Mouse (Mus musculus) MEL (cell line): ENCODE data around the gene Sgk2. TPM values are rescaled to one million over a fixed set of nuclear protein-coding genes. Genes with fewer than 3 reads are reported as not detected.

ENCODE experiments used
- DNase-seq: peaks from one replicate; pipeline ENCODE4 v3.0.0; 2011; ENCODE audit warnings: low read depth, low spot score
- H3K27ac ChIP-seq: 2 replicates; pipeline ENCODE4 v1.5.1; 2012; ENCODE audit warnings: low read depth, mild to moderate bottlenecking, control low read depth, low read length, moderate library complexity; ENCODE audit not compliant: control insufficient read depth
- H3K27me3 ChIP-seq, 2 experiments: fragments of 150-350 bp in 1 of 2; sonication (generic) in 1 of 2; 2 replicates each; pipeline ENCODE4 v1.6.1; 2012; ENCODE audit warnings: low read length in 2 of 2, mild to moderate bottlenecking in 2 of 2, improper control_type of control experiment in 1 of 2, moderate library complexity in 1 of 2; ENCODE audit not compliant: insufficient read depth in 2 of 2, control insufficient read depth in 1 of 2
- H3K36me3 ChIP-seq, 2 experiments: 2 replicates each; pipeline ENCODE4 v1.6.1; 2012 to 2014; ENCODE audit warnings: low read length in 2 of 2, improper control_type of control experiment in 1 of 2, inconsistent platforms in 1 of 2, mild to moderate bottlenecking in 1 of 2; ENCODE audit not compliant: insufficient read depth in 2 of 2, control insufficient read depth in 1 of 2
- H3K4me1 ChIP-seq, 2 experiments: fragments of 150-350 bp in 1 of 2; sonication (generic) in 1 of 2; 2 replicates each; pipeline ENCODE4 v1.6.1; 2012; ENCODE audit warnings: low read length in 2 of 2, improper control_type of control experiment in 1 of 2, mild to moderate bottlenecking in 1 of 2; ENCODE audit not compliant: insufficient read depth in 2 of 2, control insufficient read depth in 1 of 2
- H3K4me3 ChIP-seq, 2 experiments: fragments of 150-350 bp in 1 of 2; sonication (generic) in 1 of 2; 2 replicates each; pipeline ENCODE4 v1.5.1; 2012; ENCODE audit warnings: low read depth in 2 of 2, low read length in 2 of 2, mild to moderate bottlenecking in 2 of 2, moderate library complexity in 2 of 2, control low read depth in 1 of 2, improper control_type of control experiment in 1 of 2; ENCODE audit not compliant: control insufficient read depth in 1 of 2, insufficient read depth in 1 of 2
- H3K79me2 ChIP-seq: 2 replicates; pipeline ENCODE4 v1.6.1; 2012; ENCODE audit warnings: mild to moderate bottlenecking, low read length, moderate library complexity; ENCODE audit not compliant: control insufficient read depth, poor library complexity, insufficient read depth
- H3K9ac ChIP-seq: 2 replicates; pipeline ENCODE4 v1.6.1; 2012; ENCODE audit warnings: low read depth, mild to moderate bottlenecking, control low read depth, low read length, moderate library complexity; ENCODE audit not compliant: control insufficient read depth, poor library complexity, severe bottlenecking
- H3K9me3 ChIP-seq: fragments of 150-350 bp; sonication (generic); replicated peaks from 2 replicates; pipeline ENCODE4 v1.6.1; 2012; ENCODE audit warnings: mild to moderate bottlenecking, low read length, improper control_type of control experiment, moderate library complexity; ENCODE audit not compliant: insufficient read depth
- BHLHE40 ChIP-seq: IDR thresholded peaks from 2 replicates; pipeline ENCODE4 v1.6.1; 2012; ENCODE audit warnings: low read depth, mild to moderate bottlenecking, inconsistent platforms, low read length, improper control_type of control experiment, borderline replicate concordance
- CHD1 ChIP-seq: IDR thresholded peaks from 2 replicates; pipeline ENCODE4 v1.6.1; 2012; ENCODE audit warnings: low read depth, mild to moderate bottlenecking, inconsistent platforms, low read length, improper control_type of control experiment
- CHD2 ChIP-seq: IDR thresholded peaks from 2 replicates; pipeline ENCODE4 v1.6.1; 2011; ENCODE audit warnings: low read length, improper control_type of control experiment
- CTCF ChIP-seq, 3 experiments: IDR thresholded peaks in 2 of 3; conservative IDR thresholded peaks in 1 of 3; 2 replicates each; pipeline ENCODE4 v1.5.1; 2011 to 2012; ENCODE audit warnings: low read length in 3 of 3, low read depth in 2 of 3, mild to moderate bottlenecking in 2 of 3, improper control_type of control experiment in 1 of 3, inconsistent platforms in 1 of 3, mixed read lengths in 1 of 3, moderate library complexity in 1 of 3; ENCODE audit not compliant: control insufficient read depth in 1 of 3, insufficient read depth in 1 of 3, poor library complexity in 1 of 3, severe bottlenecking in 1 of 3
- E2F4 ChIP-seq: IDR thresholded peaks from 2 replicates; pipeline ENCODE4 v1.6.1; 2011; ENCODE audit warnings: low read depth, low read length, improper control_type of control experiment, borderline replicate concordance
- ELF1 ChIP-seq: IDR thresholded peaks from 2 replicates; pipeline ENCODE4 v1.6.1; 2014; ENCODE audit warnings: low read depth, mild to moderate bottlenecking, inconsistent platforms, low read length, improper control_type of control experiment, moderate library complexity
- ETS1 ChIP-seq: IDR thresholded peaks from 2 replicates; pipeline ENCODE4 v1.6.1; 2012; ENCODE audit warnings: low read depth, mild to moderate bottlenecking, inconsistent platforms, low read length, improper control_type of control experiment, moderate library complexity
- GABPA ChIP-seq: IDR thresholded peaks from 2 replicates; pipeline ENCODE4 v1.6.1; 2012; ENCODE audit warnings: low read depth, mild to moderate bottlenecking, inconsistent platforms, low read length, improper control_type of control experiment, moderate library complexity
- GATA1 ChIP-seq: IDR thresholded peaks from 2 replicates; pipeline ENCODE4 v1.6.1; 2011; ENCODE audit warnings: low read depth, low read length, improper control_type of control experiment
- HCFC1 ChIP-seq: IDR thresholded peaks from 2 replicates; pipeline ENCODE4 v1.6.1; 2012; ENCODE audit warnings: low read depth, mild to moderate bottlenecking, inconsistent platforms, low read length, improper control_type of control experiment, moderate library complexity
- KAT2A ChIP-seq: conservative IDR thresholded peaks from 2 replicates; pipeline ENCODE4 v1.6.1; 2012; ENCODE audit warnings: low read depth, low read length, improper control_type of control experiment, inconsistent platforms
- MAFK ChIP-seq: IDR thresholded peaks from 2 replicates; pipeline ENCODE4 v1.6.1; 2011; ENCODE audit warnings: low read depth, mild to moderate bottlenecking, low read length, improper control_type of control experiment, borderline replicate concordance
- MAX ChIP-seq: IDR thresholded peaks from 2 replicates; pipeline ENCODE4 v1.6.1; 2011; ENCODE audit warnings: low read length, improper control_type of control experiment
- MXI1 ChIP-seq: IDR thresholded peaks from 2 replicates; pipeline ENCODE4 v1.6.1; 2011; ENCODE audit warnings: mild to moderate bottlenecking, low read depth, low read length, improper control_type of control experiment
- MYB ChIP-seq: IDR thresholded peaks from 2 replicates; pipeline ENCODE4 v1.6.1; 2011; ENCODE audit warnings: mild to moderate bottlenecking, low read depth, low read length, improper control_type of control experiment
- MYC ChIP-seq: IDR thresholded peaks from 2 replicates; pipeline ENCODE4 v1.6.1; 2011; ENCODE audit warnings: low read depth, mild to moderate bottlenecking, low read length, improper control_type of control experiment, moderate library complexity
- NELFE ChIP-seq: IDR thresholded peaks from 2 replicates; pipeline ENCODE4 v1.6.1; 2011; ENCODE audit warnings: low read depth, low read length, improper control_type of control experiment
- POLR2A ChIP-seq, 2 experiments: IDR thresholded peaks; 2 replicates each; pipeline ENCODE4 v1.6.1; 2011 to 2012; ENCODE audit warnings: low read length in 2 of 2, mild to moderate bottlenecking in 2 of 2, control low read depth in 1 of 2, improper control_type of control experiment in 1 of 2, low read depth in 1 of 2, moderate library complexity in 1 of 2; ENCODE audit not compliant: control insufficient read depth in 1 of 2, insufficient read depth in 1 of 2, poor library complexity in 1 of 2
- POLR2AphosphoS5 ChIP-seq: IDR thresholded peaks from 2 replicates; pipeline ENCODE4 v1.6.1; 2012; ENCODE audit warnings: low read depth, borderline replicate concordance, mild to moderate bottlenecking, inconsistent platforms, low read length, moderate library complexity, mixed read lengths
- RAD21 ChIP-seq: IDR thresholded peaks from 2 replicates; pipeline ENCODE4 v1.6.1; 2011; ENCODE audit warnings: mild to moderate bottlenecking, low read depth, low read length, improper control_type of control experiment
- SIN3A ChIP-seq: IDR thresholded peaks from 2 replicates; pipeline ENCODE4 v1.6.1; 2012; ENCODE audit warnings: low read length, improper control_type of control experiment, inconsistent platforms
- TCF12 ChIP-seq: IDR thresholded peaks from 2 replicates; pipeline ENCODE4 v1.6.1; 2014; ENCODE audit warnings: low read depth, mild to moderate bottlenecking, inconsistent platforms, low read length, improper control_type of control experiment, moderate library complexity
- UBTF ChIP-seq: IDR thresholded peaks from 2 replicates; pipeline ENCODE4 v1.6.1; 2012; ENCODE audit warnings: low read depth, mild to moderate bottlenecking, inconsistent platforms, low read length, improper control_type of control experiment, moderate library complexity, borderline replicate concordance; ENCODE audit not compliant: insufficient read depth
- USF1 ChIP-seq: IDR thresholded peaks from 2 replicates; pipeline ENCODE4 v1.6.1; 2014; ENCODE audit warnings: low read depth, mild to moderate bottlenecking, inconsistent platforms, low read length, improper control_type of control experiment, moderate library complexity
- USF2 ChIP-seq, 2 experiments: IDR thresholded peaks; 2 replicates each; pipeline ENCODE4 v1.6.1; 2011 to 2012; ENCODE audit warnings: improper control_type of control experiment in 2 of 2, low read length in 2 of 2, borderline replicate concordance in 1 of 2, inconsistent platforms in 1 of 2, low read depth in 1 of 2, mild to moderate bottlenecking in 1 of 2; ENCODE audit not compliant: insufficient read depth in 1 of 2
- ZKSCAN1 ChIP-seq: IDR thresholded peaks from 2 replicates; pipeline ENCODE4 v1.6.1; 2012; ENCODE audit warnings: low read depth, mild to moderate bottlenecking, inconsistent platforms, low read length, improper control_type of control experiment, moderate library complexity
- polyA plus RNA-seq, 2 experiments: library from polyadenylated mRNA; stranded (reverse) in 1 of 2; unstranded in 1 of 2; fragments of >175 nt in 1 of 2; fragments of >200 nt in 1 of 2; gene quantifications; 2 replicates each; pipeline versions ENCODE4 v1.2.1 to v1.2.4; 2012; ENCODE audit warnings: low replicate concordance in 2 of 2, low read depth in 1 of 2; ENCODE audit not compliant: insufficient read length in 2 of 2, insufficient read depth in 1 of 2, missing spikeins in 1 of 2
- total RNA-seq: library from RNA; depleted of rRNA; stranded (reverse); fragments of 300-350 nt; gene quantifications from 2 replicates; pipeline ENCODE4 v1.2.3, GENCODE M21; 2012

Sgk2 gene
- total and polyA plus RNA-seq, 3 experiments, result not detected

GRCm38 (mm10) chr2:163061203-163062118, 74.3 kb downstream of the Sgk2 start:
- H3K27ac ChIP-seq, result peak overlapping the region; percentile 42
- TF ChIP-seq HCFC1 (no peak), ZKSCAN1 (peak; percentile 91), SIN3A (peak; percentile 56), MYC (peak; percentile 93), GABPA (no peak), ETS1 (0 out of 2 replicates have a peak, but pooled peaks have one; percentile 8), TCF12 (0 out of 2 replicates have a peak, but pooled peaks have one; percentile 13), MXI1 (peak; percentile 69; the same call in 1 of the 2 replicates), MAX (peak; percentile 92), USF2 (IDR thresholded peaks at IDR 0.05; ENCODE audit: borderline replicate concordance in 1 of 2, insufficient read depth in 1 of 2, low read depth in 1 of 2, low read length in 2 of 2) (peak in 1 of 2 experiments; percentile 43; a peak in 1 of 4 replicates), POLR2AphosphoS5 (no peak), ELF1 (peak; percentile 69; the same call in 1 of the 2 replicates), USF1 (peak; percentile 82)
- TF ChIP-seq, all 39 proteins: peak for 10
- H3K4me3 ChIP-seq, result no peak overlapping the region
- no peaks in the 10 kb centered on the region for H3K27me3 ChIP-seq
- H3K79me2 ChIP-seq, result peaks cover 29% of the 10 kb centered on the region
- H3K36me3 ChIP-seq, result peaks cover 16 to 19% of the 10 kb centered on the region in 2 experiments
- no peaks in the 10 kb centered on the region for H3K9me3 ChIP-seq
- H3K4me1 ChIP-seq, result peaks cover 3 to 10% of the 10 kb centered on the region in 2 experiments; a peak in 3 of 4 replicates
- no peak overlapping the region for H3K9ac ChIP-seq
- peak; percentile 66 for DNase-seq

- H3K36me3 ChIP-seq, result peaks cover 14 to 16% of the 10 kb centered on the region in 2 experiments
- H3K27ac ChIP-seq, result no peak overlapping the region
- TF ChIP-seq CHD2, result no peak
- TF ChIP-seq POLR2A (IDR thresholded peaks at IDR 0.05; ENCODE audit: control insufficient read depth in 1 of 2, insufficient read depth in 1 of 2, low read depth in 1 of 2, low read length in 2 of 2, poor library complexity in 1 of 2), result no peak
- TF ChIP-seq GABPA, result no peak
- TF ChIP-seq CHD1, result no peak
- TF ChIP-seq MAX, result no peak
- no peak for TF ChIP-seq UBTF
- TF ChIP-seq RAD21, result no peak
- TF ChIP-seq KAT2A, result no peak
- no peak for TF ChIP-seq POLR2AphosphoS5
- no peak for TF ChIP-seq CTCF (IDR thresholded peaks at IDR 0.05 in 2 of 3, conservative IDR thresholded peaks at IDR 0.05 in 1 of 3; ENCODE audit: control insufficient read depth in 1 of 3, insufficient read depth in 1 of 3, low read depth in 2 of 3, low read length in 3 of 3, poor library complexity in 1 of 3, severe bottlenecking in 1 of 3)
- no peak for TF ChIP-seq BHLHE40
- no peak for TF ChIP-seq MYB
- TF ChIP-seq NELFE, result no peak
- TF ChIP-seq MYC, result no peak
- no peak for TF ChIP-seq E2F4
- no peak for TF ChIP-seq GATA1
- no peak for TF ChIP-seq HCFC1
- TF ChIP-seq MAFK, result no peak
- TF ChIP-seq, all 39 proteins: peak for 0
- peaks cover 3 to 7% of the 10 kb centered on the region in 2 experiments; a peak in 3 of 4 replicates for H3K4me1 ChIP-seq
- peaks cover 23% of the 10 kb centered on the region for H3K79me2 ChIP-seq
- H3K9ac ChIP-seq, result no peak overlapping the region
- H3K4me3 ChIP-seq, result no peak overlapping the region
- DNase-seq, result no peak
- H3K9me3 ChIP-seq, result no peaks in the 10 kb centered on the region
- no peaks in the 10 kb centered on the region for H3K27me3 ChIP-seq
These were observed 75.0 kb downstream of the Sgk2 start for GRCm38 (mm10) chr2:163062119-163062508.
